In genomic region chr4:41604476-41605396, GRCm38 (mm10) we compare ENCODE assay signal across 9 mouse cellular contexts. TPM values are rescaled to one million over a fixed set of nuclear protein-coding genes. Genes with fewer than 3 reads are reported as not detected.
A peak's percentile ranks its signal among the peaks of the same experiment; 100 is the strongest.
DNase-seq lines count a peak whose midpoint lies in the region; ATAC-seq and TF ChIP-seq lines count a peak whose summit lies in the region.
"Had no signal": no experiment of that assay in that cellular context is flagged by ENCODE, and none has a peak within 500 bp of the region (broad histone marks: within the 10 kb centered on the region; RNA-seq: fewer than 3 reads in every experiment).

No protein-coding gene starts in this region.

- H3K9ac ChIP-seq in intestine, postnatal 0 days (ENCODE audit: low read depth, low read length), result no peak overlapping the region
- H3K9ac ChIP-seq in intestine, embryonic 15.5 days, result no peak overlapping the region

- TF ChIP-seq CTCF in intestine, postnatal 0 days (IDR thresholded peaks at IDR 0.05; ENCODE audit: low read depth), result peak; percentile 63
- peak; percentile 5 for TF ChIP-seq CTCF in C2C12 (IDR thresholded peaks at IDR 0.05; ENCODE audit: control insufficient read depth, insufficient read depth, insufficient read length)
- TF ChIP-seq CTCF in cerebellum, adult 2 months (IDR thresholded peaks at IDR 0.05; ENCODE audit: borderline replicate concordance, insufficient read depth, low read depth, low read length), result peak; percentile 98

- TF ChIP-seq POLR2A in cerebellum, adult 2 months (IDR thresholded peaks at IDR 0.05; ENCODE audit: borderline replicate concordance, insufficient read depth, low read length), result no peak

- H3K9me3 ChIP-seq in intestine, postnatal 0 days (ENCODE audit: control insufficient read depth), result no peaks in the 10 kb centered on the region
- H3K9me3 ChIP-seq in intestine, embryonic 15.5 days, result no peaks in the 10 kb centered on the region

- 0 out of 2 replicates have a peak, but pooled peaks cover 4% of the 10 kb centered on the region for H3K27me3 ChIP-seq in intestine, postnatal 0 days (replicated peaks; ENCODE audit: control insufficient read depth, insufficient read depth, low read length)
- H3K27me3 ChIP-seq in intestine, embryonic 15.5 days (replicated peaks), result peaks cover 3% of the 10 kb centered on the region; the same call in 1 of the 2 replicates
- peaks cover 31% of the 10 kb centered on the region for H3K27me3 ChIP-seq in C2C12 (ENCODE audit: control insufficient read depth, insufficient read depth, insufficient read length)
- no peaks in the 10 kb centered on the region for H3K27me3 ChIP-seq in cerebellum, adult 2 months (ENCODE audit: control insufficient read depth, insufficient read depth, low read length)

- H3K79me3 ChIP-seq in C2C12 (ENCODE audit: low read depth), result no peaks in the 10 kb centered on the region

- H3K4me2 ChIP-seq in intestine, postnatal 0 days (replicated peaks; ENCODE audit: low read depth), result no peak overlapping the region
- H3K4me2 ChIP-seq in intestine, embryonic 15.5 days (replicated peaks), result no peak overlapping the region

- DNase-seq in cerebellum, adult 2 months, result peak; percentile 77 to 79
- no peak for DNase-seq in layer of hippocampus, adult 8-10 months (ENCODE audit: low spot score in 2 of 2)
- DNase-seq in spleen, postnatal 14 days (ENCODE audit: low spot score in 2 of 2), result no peak
- DNase-seq in thymus, postnatal 25 days, result no peak

- no peaks in the 10 kb centered on the region for H3K36me3 ChIP-seq in intestine, postnatal 0 days (ENCODE audit: control insufficient read depth, insufficient read depth)
- H3K36me3 ChIP-seq in intestine, embryonic 15.5 days, result no peaks in the 10 kb centered on the region
- no peaks in the 10 kb centered on the region for H3K36me3 ChIP-seq in C2C12 (ENCODE audit: control insufficient read depth, insufficient read depth)

- H3K27ac ChIP-seq in intestine, postnatal 0 days (ENCODE audit: low read depth, low read length), result no peak overlapping the region
- no peak overlapping the region for H3K27ac ChIP-seq in intestine, embryonic 15.5 days
- no peak overlapping the region for H3K27ac ChIP-seq in cerebellum, adult 2 months (ENCODE audit: insufficient read depth, low read length)
- H3K27ac ChIP-seq: macrophage had no signal

- ATAC-seq in intestine, postnatal 0 days, result no peak
- ATAC-seq in intestine, embryonic 15.5 days, result no peak
- ATAC-seq in megakaryocyte progenitor cell, adult 5-6 weeks (replicated peaks; ENCODE audit: poor library complexity), result 0 out of 2 replicates have a peak, but pooled peaks have one; percentile 34

- H3ac ChIP-seq in C2C12 (ENCODE audit: control insufficient read depth, insufficient read length, low read depth), result no peak overlapping the region

- WGBS in intestine, postnatal 0 days, result 41% methylated on average over 8 of the region's 8 CpGs
- 49% methylated on average over 8 of the region's 8 CpGs for WGBS in intestine, embryonic 15.5 days
- WGBS in cerebellum, adult 2 months, result 23% methylated on average over 8 of the region's 8 CpGs

- H3K4me1 ChIP-seq in intestine, postnatal 0 days (replicated peaks; ENCODE audit: control insufficient read depth, insufficient read depth, low read length), result no peaks in the 10 kb centered on the region
- no peaks in the 10 kb centered on the region for H3K4me1 ChIP-seq in intestine, embryonic 15.5 days (replicated peaks)
- H3K4me1 ChIP-seq in cerebellum, adult 2 months (ENCODE audit: control insufficient read depth, insufficient read depth, low read length), result peaks cover 5% of the 10 kb centered on the region

- no peaks in the 10 kb centered on the region for H3K79me2 ChIP-seq in C2C12 (ENCODE audit: control insufficient read depth, insufficient read depth)

- no peak overlapping the region for H3K4me3 ChIP-seq in intestine, postnatal 0 days (ENCODE audit: low read depth, low read length)
- no peak overlapping the region for H3K4me3 ChIP-seq in intestine, embryonic 15.5 days (replicated peaks)
- no peak overlapping the region for H3K4me3 ChIP-seq in C2C12 (ENCODE audit: insufficient read depth, poor library complexity, severe bottlenecking)
- no peak overlapping the region for H3K4me3 ChIP-seq in cerebellum, adult 2 months (replicated peaks; ENCODE audit: insufficient read depth, low read depth, low read length)

TF ChIP-seq in C2C12, 6 proteins besides CTCF, POLR2A, EP300 and RAD21:
- no peak for TF ChIP-seq CEBPB (IDR thresholded peaks at IDR 0.05; ENCODE audit: low read depth)
- TF ChIP-seq USF1 (IDR thresholded peaks at IDR 0.05; ENCODE audit: low read depth), result no peak
- no peak for TF ChIP-seq MYOD1 (IDR thresholded peaks at IDR 0.05; ENCODE audit: control insufficient read depth, insufficient read length, low read depth)
- TF ChIP-seq MAX (IDR thresholded peaks at IDR 0.05), result no peak
- TF ChIP-seq MYOG (IDR thresholded peaks at IDR 0.05; ENCODE audit: control insufficient read depth, extremely low read depth, insufficient read length), result no peak
- TF ChIP-seq FOSL1 (IDR thresholded peaks at IDR 0.05; ENCODE audit: insufficient read depth, low read length, poor library complexity, severe bottlenecking), result no peak

RNA-seq across cellular contexts. Expression of gene Dnaic1, which starts 35.2 kb away (rescaled TPM):
- 2.3 and 3.4 TPM in 2 replicates for polyA plus RNA-seq in intestine, postnatal 0 days (2015; fragmentation: Nextera tagmentation; extraction: Ambion mirVana)
- 5.6 and 5.8 TPM in 2 replicates for polyA plus RNA-seq in intestine, embryonic 15.5 days (2015; fragmentation: Nextera tagmentation; extraction: Ambion mirVana)
- not detected for polyA plus RNA-seq in C2C12 (2012; fragmentation: generic; extraction: Trizol)
- polyA plus RNA-seq in cerebellum, adult 2 months (2012; rRNA removed), result 8.1 and 9.3 TPM in 2 replicates
- 0.44 TPM in 1 of 2 replicates, not detected in the other for total RNA-seq in megakaryocyte progenitor cell, adult 5-6 weeks (2015)
- total RNA-seq in megakaryocyte progenitor cell, adult 5-6 weeks (2017), result not detected in 2 replicates
- total RNA-seq in layer of hippocampus, adult 8-10 months (2022), result 1 to 10 TPM; 3.6 to 8.4 (median 5.9) TPM

RNA-seq across cellular contexts. Expression of gene Enho, which starts 35.4 kb away (rescaled TPM):
- polyA plus RNA-seq in intestine, postnatal 0 days (2015; fragmentation: Nextera tagmentation; extraction: Ambion mirVana), result 8.5 and 8.6 TPM in 2 replicates
- 10.8 and 11.2 TPM in 2 replicates for polyA plus RNA-seq in intestine, embryonic 15.5 days (2015; fragmentation: Nextera tagmentation; extraction: Ambion mirVana)
- polyA plus RNA-seq in C2C12 (2012; fragmentation: generic; extraction: Trizol), result 1.2 TPM
- polyA plus RNA-seq in cerebellum, adult 2 months (2012; rRNA removed), result 168 and 174 TPM in 2 replicates
- not detected in 2 replicates for total RNA-seq in megakaryocyte progenitor cell, adult 5-6 weeks (2015)
- total RNA-seq in megakaryocyte progenitor cell, adult 5-6 weeks (2017), result not detected in 2 replicates
- total RNA-seq in layer of hippocampus, adult 8-10 months (2022), result 10 to 100 TPM; 51.7 to 56.4 (median 54.1) TPM

RNA-seq across cellular contexts. Expression of gene Fam219a, which starts 35.4 kb away (rescaled TPM):
- polyA plus RNA-seq in intestine, postnatal 0 days (2015; fragmentation: Nextera tagmentation; extraction: Ambion mirVana), result 3.2 and 4.9 TPM in 2 replicates
- polyA plus RNA-seq in intestine, embryonic 15.5 days (2015; fragmentation: Nextera tagmentation; extraction: Ambion mirVana), result 2.3 TPM in 2 replicates
- 1.7 TPM for polyA plus RNA-seq in C2C12 (2012; fragmentation: generic; extraction: Trizol)
- polyA plus RNA-seq in cerebellum, adult 2 months (2012; rRNA removed), result 137 and 147 TPM in 2 replicates
- 0.98 and 1.1 TPM in 2 replicates for total RNA-seq in megakaryocyte progenitor cell, adult 5-6 weeks (2015)
- 0.33 and 4.1 TPM in 2 replicates for total RNA-seq in megakaryocyte progenitor cell, adult 5-6 weeks (2017)
- total RNA-seq in layer of hippocampus, adult 8-10 months (2022), result 100 to 1,000 TPM; 152 to 178 (median 165) TPM

Comparison
In these comparisons a context has a peak if more than half of its experiments do, and no peak if none do; other contexts are left out.
1. CTCF ChIP-seq: peak in every context shown above with its lines; median percentile 98 in cerebellum, adult 2 months; 63 in intestine, postnatal 0 days; 5 in C2C12.
2. DNase-seq: peak in cerebellum, adult 2 months (2 of 2); none in layer of hippocampus, adult 8-10 months (0 of 2), spleen, postnatal 14 days (0 of 2) and thymus, postnatal 25 days (single experiment).
3. RNA of gene Enho, which starts 35.4 kb away (polyA plus RNA-seq): 168 to 174 TPM in cerebellum, adult 2 months; 10.8 to 11.2 TPM in intestine, embryonic 15.5 days, 8.5 to 8.6 TPM in intestine, postnatal 0 days and 1.2 TPM in C2C12 (single experiment); every median in the first group is over 10 times any median in the second.
4. RNA of gene Fam219a, which starts 35.4 kb away (polyA plus RNA-seq): 137 to 147 TPM in cerebellum, adult 2 months; 3.2 to 4.9 TPM in intestine, postnatal 0 days, 2.3 TPM in intestine, embryonic 15.5 days and 1.7 TPM in C2C12 (single experiment); every median in the first group is over 10 times any median in the second.